Mouse (Mus musculus) stomach, embryonic 16.5 days (tissue): ENCODE results near the gene AC141477.1. TPM values are rescaled to one million over a fixed set of nuclear protein-coding genes. Genes with fewer than 3 reads are reported as not detected.

ENCODE experiments used
- ATAC-seq: fragments of 200-750 bp; cut with Nextera tagmentation; 2 replicates; pipeline ENCODE4 v1.8.0; 2017; ENCODE audit warnings: moderate number of reproducible peaks, moderate TSS enrichment; ENCODE audit not compliant: insufficient read depth, low FRiP score
- H3K27ac ChIP-seq: fragments of 300-500 bp; sonication (generic); 2 replicates; pipeline ENCODE4 v1.5.1; 2014; ENCODE audit warnings: low read length
- H3K27me3 ChIP-seq: fragments of 300-500 bp; sonication (generic); 2 replicates; pipeline ENCODE4 v1.6.1; 2014; ENCODE audit warnings: low read length, control low read depth, mixed read lengths; ENCODE audit not compliant: control insufficient read depth, insufficient read depth
- H3K36me3 ChIP-seq: fragments of 300-500 bp; sonication (generic); 2 replicates; pipeline ENCODE4 v1.6.1; 2014; ENCODE audit warnings: low read length; ENCODE audit not compliant: control insufficient read depth, insufficient read depth
- H3K4me1 ChIP-seq: fragments of 300-500 bp; sonication (generic); 2 replicates; pipeline ENCODE4 v1.6.1; 2014; ENCODE audit warnings: low read length, control low read depth, mixed read lengths; ENCODE audit not compliant: control insufficient read depth, insufficient read depth
- H3K4me2 ChIP-seq: fragments of 300-500 bp; sonication (generic); 2 replicates; pipeline ENCODE4 v1.6.1; 2014; ENCODE audit warnings: low read depth, low read length, mixed read lengths
- H3K4me3 ChIP-seq: fragments of 300-500 bp; sonication (generic); replicated peaks from 2 replicates; pipeline ENCODE4 v1.5.1; 2014; ENCODE audit warnings: mild to moderate bottlenecking, low read length
- H3K9ac ChIP-seq: fragments of 300-500 bp; sonication (generic); 2 replicates; pipeline ENCODE4 v1.6.1; 2014; ENCODE audit warnings: low read length
- H3K9me3 ChIP-seq: fragments of 300-500 bp; sonication (generic); replicated peaks from 2 replicates; pipeline ENCODE4 v1.6.1; 2016; ENCODE audit warnings: low read length, control low read depth; ENCODE audit not compliant: control insufficient read depth
- WGBS: fragments of 180-500 bp; shearing (Covaris S2); extraction: QIAGEN DNeasy Blood & Tissue Kit; methylation state at CpG from one replicate; pipeline ENCODE4 v1.1.7; 2014; 5-methylcytosine and 5-hydroxymethylcytosine counted together
- polyA plus RNA-seq: library from polyadenylated mRNA; unstranded; fragments of >200 nt; fragmentation: Nextera tagmentation; extraction: Ambion mirVana; gene quantifications from 2 replicates; pipeline ENCODE4 v1.2.1, GENCODE M21; 2015

AC141477.1 gene
- polyA plus RNA-seq, 1 experiment from 2014 or later, result not detected

DNA sequence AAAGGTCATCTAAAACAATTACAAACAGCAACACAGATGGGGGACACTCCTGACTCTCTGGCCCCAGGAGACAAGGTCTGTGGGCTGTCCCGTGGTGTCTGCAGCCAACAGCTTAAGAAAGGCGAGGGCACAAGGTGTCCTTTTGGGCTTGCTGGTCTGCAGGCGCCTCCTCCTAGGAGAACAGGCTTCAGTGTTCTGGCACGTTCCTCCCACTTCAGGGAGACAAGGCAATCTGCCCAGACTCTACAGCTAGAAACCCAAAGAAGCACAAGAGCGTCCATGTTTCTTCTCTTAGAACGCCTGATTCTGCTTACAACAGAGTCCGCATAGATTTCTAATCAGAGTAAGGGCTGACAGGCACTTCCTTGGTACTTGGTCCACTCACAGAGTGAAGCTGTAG lies 22.1 kb upstream of the AC141477.1 start:
- no peak for ATAC-seq
- Histone ChIP-seq H3K36me3 (no peaks in the 10 kb centered on the region), H3K27ac (no peak overlapping the region), H3K27me3 (no peaks in the 10 kb centered on the region), H3K4me1 (no peaks in the 10 kb centered on the region), H3K4me3 (no peak overlapping the region), H3K9ac (no peak overlapping the region), H3K9me3 (0 out of 2 replicates have a peak, but pooled peaks cover 4% of the 10 kb centered on the region), H3K4me2 (no peak overlapping the region)
- WGBS, result 87% methylated on average over 7 of the region's 7 CpGs

DNA sequence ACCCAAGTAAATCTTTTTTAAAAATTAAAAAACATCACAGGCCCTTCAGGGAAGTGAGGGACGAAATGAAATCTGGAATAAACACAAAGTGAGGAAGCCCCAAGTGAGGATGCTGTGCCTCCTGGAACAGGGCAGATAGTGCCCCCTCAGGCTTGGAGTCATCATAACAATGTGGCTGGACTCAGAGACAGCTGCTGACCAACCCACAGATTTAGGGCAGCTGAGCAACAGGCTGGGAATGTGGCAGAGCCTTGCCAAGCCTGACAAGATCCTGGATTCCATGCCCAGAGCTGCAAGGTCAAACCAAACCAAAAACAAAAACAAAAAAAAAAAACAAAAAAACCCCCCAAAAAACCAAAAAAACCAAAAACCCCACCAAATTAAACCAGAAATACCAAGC lies 21.0 kb upstream of the AC141477.1 start:
- Histone ChIP-seq H3K36me3 (no peaks in the 10 kb centered on the region), H3K9me3 (0 out of 2 replicates have a peak, but pooled peaks cover 4% of the 10 kb centered on the region), H3K27me3 (no peaks in the 10 kb centered on the region), H3K4me1 (no peaks in the 10 kb centered on the region), H3K4me3 (no peak overlapping the region), H3K4me2 (no peak overlapping the region), H3K27ac (no peak overlapping the region), H3K9ac (no peak overlapping the region)
- no peak for ATAC-seq
- 82% methylated on average over 1 of the region's 1 CpGs for WGBS

DNA sequence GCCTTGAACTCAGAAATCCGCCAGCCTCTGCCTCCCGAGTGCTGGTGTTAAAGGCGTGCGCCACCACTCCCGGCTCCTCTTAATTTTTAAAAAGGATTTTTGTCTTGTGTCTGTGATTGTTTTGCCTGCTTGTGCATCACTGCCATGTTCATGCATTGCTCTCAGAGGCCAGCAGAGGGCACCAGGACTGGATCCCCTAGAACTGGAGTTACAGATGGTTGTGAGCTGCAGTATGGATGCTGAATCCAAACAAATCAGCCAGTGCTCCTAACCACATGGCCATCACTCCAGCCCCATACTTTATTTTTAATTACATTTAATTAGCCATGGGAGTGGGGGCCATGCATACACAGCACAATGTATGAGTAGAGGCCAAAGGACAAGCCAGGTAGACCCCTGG lies 15.0 kb upstream of the AC141477.1 start:
- 0 out of 2 replicates have a peak, but pooled peaks cover 4% of the 10 kb centered on the region for H3K9me3 ChIP-seq
- 62% methylated on average over 5 of the region's 5 CpGs for WGBS
- no peaks in the 10 kb centered on the region for H3K36me3 ChIP-seq
- no peak overlapping the region for H3K27ac ChIP-seq
- no peak overlapping the region for H3K4me3 ChIP-seq
- no peaks in the 10 kb centered on the region for H3K4me1 ChIP-seq
- H3K4me2 ChIP-seq, result no peak overlapping the region
- H3K9ac ChIP-seq, result no peak overlapping the region
- no peak for ATAC-seq
- H3K27me3 ChIP-seq, result no peaks in the 10 kb centered on the region

DNA sequence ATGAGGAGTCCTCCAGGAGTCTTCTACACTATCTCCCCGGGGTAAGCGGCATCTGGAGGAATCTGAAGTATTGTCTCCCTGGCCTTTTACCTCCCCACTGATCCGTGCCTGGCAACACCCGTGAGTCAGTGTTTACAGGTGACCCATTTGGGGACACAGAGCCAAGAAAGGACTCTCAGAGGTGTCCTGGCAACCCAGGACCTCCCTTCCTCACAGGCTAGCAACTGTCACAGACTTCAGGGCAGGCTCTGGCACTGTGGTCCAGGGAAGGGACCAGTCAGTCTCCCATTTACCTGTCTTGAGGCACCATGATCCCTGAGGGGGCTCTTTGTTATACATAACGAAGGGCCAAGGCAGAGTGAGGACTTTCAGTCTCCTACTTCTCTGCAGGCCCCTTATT lies 8.6 kb upstream of the AC141477.1 start, which contains the start of gene 2610028H24Rik:
2610028H24Rik (plus strand) TSS at position 231 of the 400 bp plus-strand sequence.
- 59% methylated on average over 5 of the region's 5 CpGs for WGBS

DNA sequence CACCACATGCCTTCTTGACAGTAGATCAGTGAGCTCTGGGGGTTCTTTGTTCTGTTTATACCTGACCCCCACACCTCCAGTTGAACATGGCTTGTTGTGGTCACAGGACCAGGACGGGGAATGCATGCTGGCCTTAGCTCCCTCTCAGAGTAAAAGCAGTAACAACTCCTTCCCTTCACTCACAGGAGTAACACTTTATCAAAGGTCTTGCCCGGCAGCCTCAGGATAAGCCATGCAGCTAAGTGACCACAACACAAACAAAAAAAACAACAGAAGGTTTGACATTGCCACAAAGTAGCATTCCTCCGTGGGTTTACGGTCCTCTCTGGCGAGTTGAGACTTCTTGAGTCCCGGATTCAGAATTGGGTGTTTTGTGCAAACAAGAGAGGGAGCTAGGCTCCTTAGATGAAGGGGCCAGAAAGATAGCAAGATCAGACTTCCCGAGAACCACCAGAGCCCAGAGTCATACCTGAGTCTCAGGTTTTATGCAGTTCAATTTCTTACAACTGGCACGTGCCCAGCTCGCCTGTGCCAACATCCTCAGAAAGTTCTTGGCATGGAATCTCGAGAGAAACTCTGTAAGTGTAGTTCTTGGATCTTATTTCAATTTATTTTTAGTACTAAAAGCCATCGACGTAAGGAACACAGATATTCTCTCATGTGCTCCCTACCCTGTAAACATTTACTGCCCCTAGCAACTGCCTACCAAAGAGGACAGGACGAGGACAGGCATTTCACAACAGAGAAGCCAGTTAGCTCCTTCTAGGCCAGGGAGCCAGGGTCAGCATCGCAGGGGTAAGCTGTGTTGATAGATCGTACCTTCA lies 7.4 kb upstream of the AC141477.1 start:
- Histone ChIP-seq H3K4me2 (no peak overlapping the region), H3K4me3 (no peak overlapping the region), H3K9me3 (no peaks in the 10 kb centered on the region), H3K27me3 (no peaks in the 10 kb centered on the region), H3K27ac (no peak overlapping the region), H3K9ac (no peak overlapping the region), H3K4me1 (peaks cover 10% of the 10 kb centered on the region), H3K36me3 (no peaks in the 10 kb centered on the region)
- ATAC-seq, result no peak
- WGBS, result 70% methylated on average over 15 of the region's 15 CpGs

More for the DNA sequence above, 8.6 kb upstream of the AC141477.1 start, which contains the start of gene 2610028H24Rik:
- Histone ChIP-seq H3K27ac (no peak within 1 kb of the TSS), H3K36me3 (no peaks in the 10 kb centered on the region), H3K9ac (no peak within 1 kb of the TSS), H3K4me1 (peaks cover 1% of the 10 kb centered on the region; the same call in 1 of the 2 replicates), H3K27me3 (no peaks in the 10 kb centered on the region), H3K9me3 (no peaks in the 10 kb centered on the region), H3K4me2 (no peak within 1 kb of the TSS), H3K4me3 (no peak within 1 kb of the TSS)
- ATAC-seq, result no peak

DNA sequence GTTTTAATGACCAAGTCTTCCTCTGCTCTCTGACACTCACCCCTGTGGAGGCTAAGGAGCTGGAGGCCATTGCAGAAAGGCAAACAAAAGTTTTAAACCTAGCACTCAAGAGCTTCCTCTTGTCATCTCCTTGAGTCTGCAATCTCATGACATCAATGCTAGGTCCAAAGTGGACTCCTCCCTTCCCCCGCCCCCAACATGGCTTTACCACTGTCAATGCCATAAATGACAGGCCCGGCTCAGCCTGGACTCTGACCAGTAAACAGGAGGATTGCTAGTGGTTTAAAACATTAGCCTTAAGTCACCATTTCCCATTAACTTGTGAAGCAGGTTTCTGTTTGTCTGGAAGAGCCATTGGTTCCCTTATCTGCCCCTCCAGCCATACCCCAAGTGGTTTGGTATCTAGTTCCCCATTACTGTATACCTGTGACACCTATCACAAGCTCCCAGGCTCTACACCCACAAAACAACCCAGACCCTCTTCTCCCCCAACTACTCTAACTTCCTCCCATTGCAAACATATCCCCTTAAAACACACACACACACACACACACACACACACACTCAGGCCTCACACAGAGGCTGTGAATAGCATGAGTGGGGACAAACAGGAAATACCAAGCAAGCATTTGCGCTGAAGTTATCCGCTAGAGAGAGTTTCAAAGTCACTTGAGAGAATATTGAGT lies 5.9 kb upstream of the AC141477.1 start:
- 65% methylated on average over 4 of the region's 4 CpGs for WGBS
- H3K27ac ChIP-seq, result no peak overlapping the region
- no peaks in the 10 kb centered on the region for H3K36me3 ChIP-seq
- no peaks in the 10 kb centered on the region for H3K9me3 ChIP-seq
- H3K27me3 ChIP-seq, result no peaks in the 10 kb centered on the region
- no peak overlapping the region for H3K4me2 ChIP-seq
- ATAC-seq, result no peak
- no peak overlapping the region for H3K4me3 ChIP-seq
- no peak overlapping the region for H3K9ac ChIP-seq
- H3K4me1 ChIP-seq, result peaks cover 16% of the 10 kb centered on the region

DNA sequence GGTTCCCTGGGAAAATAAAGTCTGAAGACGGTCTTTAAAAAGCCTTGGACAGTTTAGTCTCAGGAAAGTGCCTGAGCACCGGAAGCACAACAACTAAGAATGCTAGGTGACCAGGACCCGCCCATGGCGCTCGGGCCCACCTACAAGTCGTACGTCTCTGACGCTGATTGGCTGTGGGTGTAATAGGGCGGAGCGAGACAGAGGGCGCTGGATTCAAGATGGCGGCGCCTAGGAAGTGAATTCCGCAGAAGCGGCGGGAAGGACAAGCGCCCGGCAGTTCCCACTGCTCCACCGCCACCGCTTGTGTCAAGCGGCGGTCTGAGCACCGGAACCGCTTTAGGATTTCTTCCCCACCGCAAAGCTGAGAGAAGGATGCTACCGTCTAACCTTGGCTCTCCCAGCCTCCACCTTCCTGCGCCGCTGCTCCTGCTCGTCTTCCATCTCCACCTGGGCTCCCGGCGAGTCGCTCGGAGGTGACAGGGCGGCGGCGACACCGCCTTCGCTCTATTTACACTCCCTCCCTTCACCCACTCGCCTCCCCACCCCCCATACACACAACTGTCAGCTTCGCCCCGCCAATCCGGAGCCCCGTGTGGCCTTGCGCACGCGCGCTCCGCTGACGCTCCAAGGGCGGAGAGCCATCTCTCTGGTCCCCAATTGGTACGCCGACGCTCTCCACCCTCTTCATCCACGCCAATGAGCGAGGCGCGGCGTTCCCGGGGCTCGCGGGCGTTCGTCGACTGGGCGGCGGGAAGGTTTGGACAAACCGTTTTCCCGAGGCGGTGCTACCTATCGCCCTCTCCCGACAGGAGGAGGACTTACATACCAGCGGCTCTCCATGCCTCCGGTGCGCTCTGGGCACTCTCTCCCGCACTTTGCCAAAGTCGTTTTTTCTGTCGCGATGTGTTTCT lies 2.2 kb upstream of the AC141477.1 start, which contains the start of gene Pcnt:
Pcnt (minus strand) TSS at position 609 of the 911 bp plus-strand sequence.
- WGBS, result under 1% methylated on average over 78 of the region's 78 CpGs
- ATAC-seq, result peak; percentile 99
- 0 out of 2 replicates have a peak, but pooled peaks cover 3% of the 10 kb centered on the region for H3K36me3 ChIP-seq

DNA sequence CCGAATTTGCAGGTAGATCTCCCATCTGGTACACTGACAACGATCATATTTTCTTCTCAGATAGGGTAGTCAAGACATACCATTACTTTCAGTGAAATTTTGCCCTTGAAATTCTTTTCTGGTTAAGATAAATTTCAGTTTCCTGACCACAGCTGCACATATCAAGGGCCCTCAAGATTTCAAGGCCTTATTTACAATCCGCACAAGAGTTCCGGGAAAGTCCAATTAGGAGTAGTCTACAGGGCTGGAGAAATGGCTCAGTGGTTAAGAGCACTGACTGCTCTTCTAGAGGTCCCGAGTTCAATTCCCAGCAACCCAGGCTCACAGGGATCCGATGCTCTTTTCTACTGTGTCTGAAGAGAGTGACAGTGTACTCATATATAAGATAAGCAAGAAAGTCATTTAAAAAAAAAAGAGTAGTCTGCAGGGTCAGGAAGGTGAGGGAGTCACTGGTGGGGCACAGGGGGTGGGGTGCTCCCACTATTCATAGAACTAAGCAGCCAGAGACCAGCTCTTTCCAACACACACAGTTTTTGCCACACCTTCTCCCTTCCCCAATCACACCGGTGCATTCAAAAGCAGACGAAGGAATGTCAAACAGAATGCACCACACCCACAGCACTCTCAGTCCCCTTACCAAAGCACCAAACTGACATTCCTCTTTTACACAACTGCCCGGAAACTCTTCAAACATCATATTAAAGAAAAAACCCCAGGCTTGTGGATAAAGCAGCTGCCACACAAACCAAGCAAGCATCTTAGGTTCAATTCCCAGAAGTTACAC lies 945 bp downstream of the AC141477.1 start:
- peak overlapping the region; percentile 46; the same call in 1 of the 2 replicates for H3K27ac ChIP-seq
- H3K4me3 ChIP-seq, result no peak overlapping the region
- 77% methylated on average over 9 of the region's 9 CpGs for WGBS
- no peak overlapping the region for H3K9ac ChIP-seq
- peaks cover 18% of the 10 kb centered on the region for H3K4me1 ChIP-seq
- ATAC-seq, result no peak
- H3K9me3 ChIP-seq, result no peaks in the 10 kb centered on the region
- H3K36me3 ChIP-seq, result 0 out of 2 replicates have a peak, but pooled peaks cover 3% of the 10 kb centered on the region
- H3K4me2 ChIP-seq, result no peak overlapping the region
- no peaks in the 10 kb centered on the region for H3K27me3 ChIP-seq

More for the DNA sequence above, 2.2 kb upstream of the AC141477.1 start, which contains the start of gene Pcnt:
- Histone ChIP-seq H3K4me1 (peaks cover 18% of the 10 kb centered on the region), H3K27ac (peak within 1 kb of the TSS; percentile 99), H3K4me2 (peak within 1 kb of the TSS; percentile 87), H3K27me3 (no peaks in the 10 kb centered on the region), H3K4me3 (peak within 1 kb of the TSS; percentile 99), H3K9me3 (no peaks in the 10 kb centered on the region), H3K9ac (peak within 1 kb of the TSS; percentile 93)
